Comparison of ENCODE assay signal across 8 mouse cellular contexts in the genomic region with DNA sequence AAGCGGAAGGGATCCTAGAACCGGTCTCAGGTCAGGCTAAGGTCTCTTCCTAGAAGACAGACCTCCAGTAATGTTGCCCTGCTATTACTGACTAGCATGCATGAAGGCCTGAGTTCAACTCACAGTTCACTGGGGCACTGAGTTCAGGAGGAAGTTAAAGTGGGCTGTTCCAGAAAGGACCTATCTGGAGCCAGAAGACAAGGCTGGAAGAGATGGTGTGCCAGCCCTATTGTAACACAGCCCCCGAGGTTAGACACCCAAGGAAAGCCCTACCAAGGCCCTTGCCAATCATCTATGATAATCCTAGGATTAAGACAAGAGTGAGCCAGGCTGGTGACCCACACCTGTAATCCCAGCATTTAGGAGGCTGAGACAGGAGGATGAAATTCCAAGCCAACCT. TPM values are rescaled to one million over a fixed set of nuclear protein-coding genes. Genes with fewer than 3 reads are reported as not detected.
A peak's percentile ranks its signal among the peaks of the same experiment; 100 is the strongest.
DNase-seq lines count a peak whose midpoint lies in the region; ATAC-seq and TF ChIP-seq lines count a peak whose summit lies in the region.

No protein-coding gene starts in this region.

- ATAC-seq in kidney, embryonic 16.5 days (ENCODE audit: low FRiP score, low TSS enrichment), result 0 out of 2 replicates have a peak, but pooled peaks have one; percentile 4
- no peak for ATAC-seq in hindbrain, embryonic 13.5 days (ENCODE audit: low FRiP score)
- ATAC-seq in midbrain, embryonic 14.5 days (ENCODE audit: low FRiP score, low TSS enrichment), result no peak
- ATAC-seq in granulocyte monocyte progenitor cell, adult 5-6 weeks (replicated peaks; ENCODE audit: poor library complexity, severe bottlenecking), result no peak

- H3K9me3 ChIP-seq in kidney, embryonic 16.5 days (ENCODE audit: low read length), result no peaks in the 10 kb centered on the region
- H3K9me3 ChIP-seq in hindbrain, embryonic 13.5 days, result no peaks in the 10 kb centered on the region
- no peaks in the 10 kb centered on the region for H3K9me3 ChIP-seq in midbrain, embryonic 14.5 days (ENCODE audit: control insufficient read depth, low read length)

- no peak for DNase-seq in kidney, adult 18-20 months
- no peak for DNase-seq in midbrain, embryonic 14.5 days
- no peak for DNase-seq in thymus, adult 18-20 months
- no peak for DNase-seq in cerebellum, adult 18-20 months

- 55% methylated on average over 3 of the region's 3 CpGs for WGBS in kidney, embryonic 16.5 days
- WGBS in hindbrain, embryonic 13.5 days, result 50% methylated on average over 3 of the region's 3 CpGs
- WGBS in midbrain, embryonic 14.5 days, result 60% methylated on average over 3 of the region's 3 CpGs

- H3K4me1 ChIP-seq in kidney, embryonic 16.5 days (ENCODE audit: insufficient read depth, low read length), result peaks cover 6% of the 10 kb centered on the region; the same call in 1 of the 2 replicates
- H3K4me1 ChIP-seq in cortical plate, adult 2 months (ENCODE audit: control insufficient read depth, insufficient read depth, low read length), result no peaks in the 10 kb centered on the region
- peaks cover 10% of the 10 kb centered on the region for H3K4me1 ChIP-seq in hindbrain, embryonic 13.5 days (replicated peaks)
- 0 out of 2 replicates have a peak, but pooled peaks cover 3% of the 10 kb centered on the region for H3K4me1 ChIP-seq in midbrain, embryonic 14.5 days (ENCODE audit: control insufficient read depth, insufficient read depth, low read length)

- H3K27me3 ChIP-seq in kidney, embryonic 16.5 days (ENCODE audit: insufficient read depth, low read length), result peaks cover 22% of the 10 kb centered on the region
- peaks cover 60% of the 10 kb centered on the region for H3K27me3 ChIP-seq in hindbrain, embryonic 13.5 days
- peaks cover 40% of the 10 kb centered on the region for H3K27me3 ChIP-seq in midbrain, embryonic 14.5 days (ENCODE audit: control insufficient read depth, insufficient read depth, low read length)

- H3K4me3 ChIP-seq in kidney, embryonic 16.5 days (ENCODE audit: low read length), result peak overlapping the region; percentile 62
- H3K4me3 ChIP-seq in cortical plate, adult 2 months (ENCODE audit: insufficient read depth, low read length), result peak overlapping the region; percentile 40
- H3K4me3 ChIP-seq in hindbrain, embryonic 13.5 days, result peak overlapping the region; percentile 48; the same call in 1 of the 2 replicates
- H3K4me3 ChIP-seq in midbrain, embryonic 14.5 days (replicated peaks; ENCODE audit: low read depth, low read length), result no peak overlapping the region

- no peak for TF ChIP-seq POLR2A in cortical plate, adult 2 months (IDR thresholded peaks at IDR 0.05; ENCODE audit: extremely low read depth, insufficient read depth, low read length)

- TF ChIP-seq CTCF in cortical plate, adult 2 months (IDR thresholded peaks at IDR 0.05; ENCODE audit: extremely low read depth, insufficient read depth, low read length), result no peak

- no peaks in the 10 kb centered on the region for H3K36me3 ChIP-seq in kidney, embryonic 16.5 days (ENCODE audit: insufficient read depth, low read length)
- no peaks in the 10 kb centered on the region for H3K36me3 ChIP-seq in hindbrain, embryonic 13.5 days
- no peaks in the 10 kb centered on the region for H3K36me3 ChIP-seq in midbrain, embryonic 14.5 days (ENCODE audit: control insufficient read depth, insufficient read depth, low read length)

- peak overlapping the region; percentile 96 for H3K4me2 ChIP-seq in kidney, embryonic 16.5 days (replicated peaks; ENCODE audit: low read depth, low read length)
- H3K4me2 ChIP-seq in hindbrain, embryonic 13.5 days, result peak overlapping the region; percentile 89; the same call in 1 of the 2 replicates
- 0 out of 2 replicates have a peak overlapping the region, but pooled peaks have one; percentile 75 for H3K4me2 ChIP-seq in midbrain, embryonic 14.5 days (ENCODE audit: low read length)

- peak overlapping the region; percentile 76 for H3K9ac ChIP-seq in kidney, embryonic 16.5 days (replicated peaks; ENCODE audit: low read length)
- H3K9ac ChIP-seq in hindbrain, embryonic 13.5 days, result no peak overlapping the region
- no peak overlapping the region for H3K9ac ChIP-seq in midbrain, embryonic 14.5 days (replicated peaks; ENCODE audit: low read length)

- 0 out of 2 replicates have a peak overlapping the region, but pooled peaks have one; percentile 8 for H3K27ac ChIP-seq in kidney, embryonic 16.5 days (ENCODE audit: low read length)
- no peak overlapping the region for H3K27ac ChIP-seq in cortical plate, adult 2 months (ENCODE audit: insufficient read depth, low read length)
- no peak overlapping the region for H3K27ac ChIP-seq in hindbrain, embryonic 13.5 days
- no peak overlapping the region for H3K27ac ChIP-seq in midbrain, embryonic 14.5 days (replicated peaks; ENCODE audit: low read depth, low read length)

RNA-seq across cellular contexts. Expression of gene Kcnk6, which starts 0.8 kb away (rescaled TPM):
- 1.5 and 1.7 TPM in 2 replicates for polyA plus RNA-seq in kidney, embryonic 16.5 days (2015; fragmentation: Nextera tagmentation; extraction: Ambion mirVana)
- 3.1 and 3.8 TPM in 2 replicates for polyA plus RNA-seq in cortical plate, adult 2 months (2012; rRNA removed)
- 0.43 and 0.57 TPM in 2 replicates for polyA plus RNA-seq in hindbrain, embryonic 13.5 days (2015; fragmentation: Nextera tagmentation; extraction: Ambion mirVana)
- 0.54 and 0.85 TPM in 2 replicates for polyA plus RNA-seq in midbrain, embryonic 14.5 days (2014; fragmentation: Nextera tagmentation; extraction: Ambion mirVana)
- 4.3 and 5.6 TPM in 2 replicates for total RNA-seq in granulocyte monocyte progenitor cell, adult 5-6 weeks (2014; fragmentation: Nextera tagmentation)
- 9.2 and 10.8 TPM in 2 replicates for total RNA-seq in granulocyte monocyte progenitor cell, adult 5-6 weeks (2017)

RNA-seq across cellular contexts. Expression of gene Yif1b, which starts 6.6 kb away (rescaled TPM):
- polyA plus RNA-seq in kidney, embryonic 16.5 days (2015; fragmentation: Nextera tagmentation; extraction: Ambion mirVana), result 134 and 143 TPM in 2 replicates
- polyA plus RNA-seq in cortical plate, adult 2 months (2012; rRNA removed), result 69.1 and 71.7 TPM in 2 replicates
- 79.0 and 79.8 TPM in 2 replicates for polyA plus RNA-seq in hindbrain, embryonic 13.5 days (2015; fragmentation: Nextera tagmentation; extraction: Ambion mirVana)
- polyA plus RNA-seq in midbrain, embryonic 14.5 days (2014; fragmentation: Nextera tagmentation; extraction: Ambion mirVana), result 86.6 and 107 TPM in 2 replicates
- total RNA-seq in granulocyte monocyte progenitor cell, adult 5-6 weeks (2014; fragmentation: Nextera tagmentation), result 57.1 and 86.7 TPM in 2 replicates
- total RNA-seq in granulocyte monocyte progenitor cell, adult 5-6 weeks (2017), result 33.1 and 33.4 TPM in 2 replicates

RNA-seq across cellular contexts. Expression of gene 2200002D01Rik, which starts 16.7 kb away (rescaled TPM):
- 7.5 and 8.5 TPM in 2 replicates for polyA plus RNA-seq in kidney, embryonic 16.5 days (2015; fragmentation: Nextera tagmentation; extraction: Ambion mirVana)
- polyA plus RNA-seq in cortical plate, adult 2 months (2012; rRNA removed), result 0.10 and 0.47 TPM in 2 replicates
- polyA plus RNA-seq in hindbrain, embryonic 13.5 days (2015; fragmentation: Nextera tagmentation; extraction: Ambion mirVana), result 1.7 and 2.1 TPM in 2 replicates
- 0.29 and 0.57 TPM in 2 replicates for polyA plus RNA-seq in midbrain, embryonic 14.5 days (2014; fragmentation: Nextera tagmentation; extraction: Ambion mirVana)
- not detected in 2 replicates for total RNA-seq in granulocyte monocyte progenitor cell, adult 5-6 weeks (2014; fragmentation: Nextera tagmentation)
- total RNA-seq in granulocyte monocyte progenitor cell, adult 5-6 weeks (2017), result 0.99 TPM in 1 of 2 replicates, not detected in the other

RNA-seq across cellular contexts. Expression of gene Catsperg1, which starts 17.7 kb away (rescaled TPM):
- polyA plus RNA-seq in kidney, embryonic 16.5 days (2015; fragmentation: Nextera tagmentation; extraction: Ambion mirVana), result 0.63 and 1.2 TPM in 2 replicates
- 2.3 and 4.2 TPM in 2 replicates for polyA plus RNA-seq in cortical plate, adult 2 months (2012; rRNA removed)
- polyA plus RNA-seq in hindbrain, embryonic 13.5 days (2015; fragmentation: Nextera tagmentation; extraction: Ambion mirVana), result 2.0 and 3.6 TPM in 2 replicates
- 3.6 TPM in 2 replicates for polyA plus RNA-seq in midbrain, embryonic 14.5 days (2014; fragmentation: Nextera tagmentation; extraction: Ambion mirVana)
- 0.49 TPM in 1 of 2 replicates, not detected in the other for total RNA-seq in granulocyte monocyte progenitor cell, adult 5-6 weeks (2014; fragmentation: Nextera tagmentation)
- 0.26 TPM in 1 of 2 replicates, not detected in the other for total RNA-seq in granulocyte monocyte progenitor cell, adult 5-6 weeks (2017)

RNA-seq across cellular contexts. Expression of gene Spint2, which starts 50.2 kb away (rescaled TPM):
- 270 and 295 TPM in 2 replicates for polyA plus RNA-seq in kidney, embryonic 16.5 days (2015; fragmentation: Nextera tagmentation; extraction: Ambion mirVana)
- polyA plus RNA-seq in cortical plate, adult 2 months (2012; rRNA removed), result 25.9 and 27.4 TPM in 2 replicates
- 42.4 and 44.0 TPM in 2 replicates for polyA plus RNA-seq in hindbrain, embryonic 13.5 days (2015; fragmentation: Nextera tagmentation; extraction: Ambion mirVana)
- polyA plus RNA-seq in midbrain, embryonic 14.5 days (2014; fragmentation: Nextera tagmentation; extraction: Ambion mirVana), result 52.3 and 66.3 TPM in 2 replicates
- total RNA-seq in granulocyte monocyte progenitor cell, adult 5-6 weeks (2014; fragmentation: Nextera tagmentation), result 45.1 and 55.0 TPM in 2 replicates
- total RNA-seq in granulocyte monocyte progenitor cell, adult 5-6 weeks (2017), result 24.4 and 29.9 TPM in 2 replicates
